Mouse (Mus musculus): Measurements from ENCODE around the gene Klf7. TPM values are rescaled to one million over a fixed set of nuclear protein-coding genes. Genes with fewer than 3 reads are reported as not detected.
"Not testable (repeated sequence)": the region's sequence is repeated elsewhere in the genome, so short reads cannot be mapped to it uniquely, and the experiment has no call there.

The Klf7 gene
- polyA plus RNA-seq, 1 experiment from 2014 or later, result 26.1 TPM

- ATAC-seq (ENCODE audit: low read depth); H3K9me3 ChIP-seq (ENCODE audit: control insufficient read depth, low read length); H3K27ac ChIP-seq (replicated peaks; ENCODE audit: low read depth, low read length); DNase-seq (ENCODE audit: low spot score); H3K36me3 ChIP-seq (ENCODE audit: control insufficient read depth, insufficient read depth, low read length); H3K27me3 ChIP-seq (replicated peaks; ENCODE audit: control insufficient read depth, insufficient read depth, low read length); H3K4me3 ChIP-seq (ENCODE audit: low read depth, low read length); H3K4me2 ChIP-seq (ENCODE audit: low read depth, low read length); H3K9ac ChIP-seq (ENCODE audit: low read depth, low read length); H3K4me1 ChIP-seq (ENCODE audit: control insufficient read depth, insufficient read depth, low read length): not testable (repeated sequence)
- 84% methylated on average over 3 of the region's 3 CpGs for WGBS
These were observed 13.4 kb downstream of the Klf7 start for GRCm38 (mm10) chr1:64108653-64109052.

- Histone ChIP-seq H3K36me3 (ENCODE audit: control insufficient read depth, insufficient read depth, low read length) (0 out of 2 replicates have a peak, but pooled peaks cover 5% of the 10 kb centered on the region), H3K27ac (replicated peaks; ENCODE audit: low read depth, low read length) (no peak overlapping the region), H3K9ac (ENCODE audit: low read depth, low read length) (no peak overlapping the region), H3K4me3 (ENCODE audit: low read depth, low read length) (no peak overlapping the region), H3K9me3 (ENCODE audit: control insufficient read depth, low read length) (no peaks in the 10 kb centered on the region), H3K27me3 (replicated peaks; ENCODE audit: control insufficient read depth, insufficient read depth, low read length) (no peaks in the 10 kb centered on the region), H3K4me2 (ENCODE audit: low read depth, low read length) (no peak overlapping the region), H3K4me1 (ENCODE audit: control insufficient read depth, insufficient read depth, low read length) (peaks cover 4% of the 10 kb centered on the region; the same call in 1 of the 2 replicates)
- ATAC-seq (ENCODE audit: low read depth) (no peak), DNase-seq (ENCODE audit: low spot score) (no peak)
- WGBS, result 64% methylated on average over 7 of the region's 7 CpGs
These were observed 14.6 kb downstream of the Klf7 start for GRCm38 (mm10) chr1:64107526-64107925.

DNA sequence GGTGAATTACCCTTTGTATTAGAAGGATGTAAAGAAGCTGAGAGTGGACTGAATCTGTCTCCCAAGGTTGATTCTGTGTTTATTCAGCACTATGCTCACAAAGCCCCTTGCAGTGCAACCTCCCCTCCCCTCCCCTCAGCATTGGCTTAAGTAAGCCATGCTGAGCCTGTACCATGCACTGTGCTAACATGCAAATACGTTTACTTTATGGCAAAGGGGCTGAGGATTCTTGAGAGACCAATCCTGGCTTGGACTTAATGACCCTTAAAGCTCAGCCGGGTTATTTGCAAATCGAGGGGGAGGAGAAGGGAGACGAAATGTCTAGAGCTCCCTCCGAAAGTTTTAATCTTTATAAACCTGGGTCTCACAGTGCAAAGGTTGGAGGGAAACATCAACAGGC lies 16.0 kb downstream of the Klf7 start:
- H3K27me3 ChIP-seq (replicated peaks; ENCODE audit: control insufficient read depth, insufficient read depth, low read length), result no peaks in the 10 kb centered on the region
- WGBS, result 36% methylated on average over 5 of the region's 5 CpGs
- DNase-seq (ENCODE audit: low spot score) (no peak), ATAC-seq (ENCODE audit: low read depth) (no peak)
- peaks cover 11% of the 10 kb centered on the region for H3K4me1 ChIP-seq (ENCODE audit: control insufficient read depth, insufficient read depth, low read length)
- no peak overlapping the region for H3K4me3 ChIP-seq (ENCODE audit: low read depth, low read length)
- no peak overlapping the region for H3K9ac ChIP-seq (ENCODE audit: low read depth, low read length)
- no peak overlapping the region for H3K4me2 ChIP-seq (ENCODE audit: low read depth, low read length)
- H3K9me3 ChIP-seq (ENCODE audit: control insufficient read depth, low read length), result no peaks in the 10 kb centered on the region
- 0 out of 2 replicates have a peak, but pooled peaks cover 5% of the 10 kb centered on the region for H3K36me3 ChIP-seq (ENCODE audit: control insufficient read depth, insufficient read depth, low read length)
- no peak overlapping the region for H3K27ac ChIP-seq (replicated peaks; ENCODE audit: low read depth, low read length)

DNA sequence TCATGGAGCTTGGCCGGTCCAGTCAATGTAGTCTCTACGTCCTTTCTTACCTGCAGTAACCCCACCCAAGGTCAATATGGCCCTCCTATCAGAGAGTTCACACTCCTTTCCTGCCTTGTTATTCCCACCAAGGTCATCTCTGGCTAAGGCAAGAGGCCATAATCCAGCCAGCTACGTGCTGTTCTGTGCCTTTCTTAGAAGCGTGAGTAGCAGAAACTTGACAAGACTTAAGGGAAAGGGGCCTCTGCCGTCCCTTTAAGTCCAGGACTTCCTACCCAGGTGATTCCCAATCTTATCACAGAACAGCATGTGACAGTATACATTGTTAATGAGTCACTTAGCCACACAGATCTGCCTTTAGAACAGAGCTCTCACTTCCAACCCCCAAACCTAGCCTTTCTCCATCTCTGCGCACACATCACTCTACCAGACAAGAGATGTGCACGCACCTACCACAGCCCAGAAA lies 16.9 kb downstream of the Klf7 start:
- DNase-seq (ENCODE audit: low spot score) (no peak), ATAC-seq (ENCODE audit: low read depth) (no peak)
- no peak overlapping the region for H3K9ac ChIP-seq (ENCODE audit: low read depth, low read length)
- 0 out of 2 replicates have a peak, but pooled peaks cover 5% of the 10 kb centered on the region for H3K36me3 ChIP-seq (ENCODE audit: control insufficient read depth, insufficient read depth, low read length)
- H3K4me2 ChIP-seq (ENCODE audit: low read depth, low read length), result no peak overlapping the region
- H3K4me1 ChIP-seq (ENCODE audit: control insufficient read depth, insufficient read depth, low read length), result peaks cover 11% of the 10 kb centered on the region
- no peaks in the 10 kb centered on the region for H3K27me3 ChIP-seq (replicated peaks; ENCODE audit: control insufficient read depth, insufficient read depth, low read length)
- H3K27ac ChIP-seq (replicated peaks; ENCODE audit: low read depth, low read length), result no peak overlapping the region
- 89% methylated on average over 7 of the region's 7 CpGs for WGBS
- no peak overlapping the region for H3K4me3 ChIP-seq (ENCODE audit: low read depth, low read length)
- H3K9me3 ChIP-seq (ENCODE audit: control insufficient read depth, low read length), result no peaks in the 10 kb centered on the region

DNA sequence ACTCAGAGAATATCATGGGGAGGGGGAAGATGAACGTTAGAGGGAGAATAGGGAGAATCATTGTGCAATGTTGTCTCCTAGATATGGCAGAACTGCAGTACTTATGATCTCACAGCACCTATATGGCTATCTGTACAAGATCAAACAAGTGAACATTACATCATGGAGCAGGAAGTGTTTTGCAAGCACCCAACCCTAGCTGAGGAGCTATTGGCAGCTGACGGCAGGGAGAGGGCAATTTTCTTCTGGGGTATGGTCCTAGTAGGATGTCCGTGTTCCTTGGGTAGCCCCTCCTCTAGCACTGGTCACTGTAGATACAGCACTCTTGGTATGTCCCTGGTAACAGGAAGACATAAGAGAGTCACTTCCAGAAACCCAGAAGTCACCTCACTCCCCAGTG lies 17.4 kb downstream of the Klf7 start:
- H3K4me1 ChIP-seq (ENCODE audit: control insufficient read depth, insufficient read depth, low read length), result peaks cover 15% of the 10 kb centered on the region
- WGBS, result 88% methylated on average over 3 of the region's 3 CpGs
- no peaks in the 10 kb centered on the region for H3K9me3 ChIP-seq (ENCODE audit: control insufficient read depth, low read length)
- DNase-seq (ENCODE audit: low spot score), result no peak
- no peaks in the 10 kb centered on the region for H3K27me3 ChIP-seq (replicated peaks; ENCODE audit: control insufficient read depth, insufficient read depth, low read length)
- no peak for ATAC-seq (ENCODE audit: low read depth)
- no peak overlapping the region for H3K9ac ChIP-seq (ENCODE audit: low read depth, low read length)
- no peak overlapping the region for H3K27ac ChIP-seq (replicated peaks; ENCODE audit: low read depth, low read length)
- no peak overlapping the region for H3K4me3 ChIP-seq (ENCODE audit: low read depth, low read length)
- no peak overlapping the region for H3K4me2 ChIP-seq (ENCODE audit: low read depth, low read length)
- H3K36me3 ChIP-seq (ENCODE audit: control insufficient read depth, insufficient read depth, low read length), result 0 out of 2 replicates have a peak, but pooled peaks cover 5% of the 10 kb centered on the region

DNA sequence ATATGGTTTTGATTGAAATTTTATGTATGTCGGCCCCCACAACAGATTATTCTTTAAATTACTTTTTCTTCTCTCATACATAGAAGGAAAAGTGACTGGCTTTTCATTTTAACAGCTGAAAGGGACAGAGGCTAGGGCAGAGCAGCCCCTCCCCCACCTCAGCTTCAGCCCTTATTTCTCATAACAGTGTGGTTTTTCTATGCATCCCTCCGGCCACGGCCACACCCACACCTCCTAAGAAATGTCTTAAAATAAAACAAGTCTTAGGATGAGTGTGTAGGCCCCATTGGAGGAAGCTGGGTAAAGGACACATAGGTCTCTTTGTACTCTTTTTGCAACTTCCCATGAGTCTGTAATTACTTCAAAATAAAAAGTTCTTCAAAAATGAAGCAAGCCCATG lies 20.8 kb downstream of the Klf7 start:
- no peaks in the 10 kb centered on the region for H3K27me3 ChIP-seq (replicated peaks; ENCODE audit: control insufficient read depth, insufficient read depth, low read length)

GRCm38 (mm10) chr1:64098800-64099199 lies 23.3 kb downstream of the Klf7 start:
- Histone ChIP-seq H3K9me3 (ENCODE audit: control insufficient read depth, low read length) (no peaks in the 10 kb centered on the region), H3K4me2 (ENCODE audit: low read depth, low read length) (no peak overlapping the region), H3K4me3 (ENCODE audit: low read depth, low read length) (no peak overlapping the region), H3K36me3 (ENCODE audit: control insufficient read depth, insufficient read depth, low read length) (0 out of 2 replicates have a peak, but pooled peaks cover 2% of the 10 kb centered on the region), H3K27ac (replicated peaks; ENCODE audit: low read depth, low read length) (no peak overlapping the region), H3K9ac (ENCODE audit: low read depth, low read length) (no peak overlapping the region), H3K4me1 (ENCODE audit: control insufficient read depth, insufficient read depth, low read length) (peaks cover 29% of the 10 kb centered on the region), H3K27me3 (replicated peaks; ENCODE audit: control insufficient read depth, insufficient read depth, low read length) (no peaks in the 10 kb centered on the region)
- 56% methylated on average over 4 of the region's 4 CpGs for WGBS
- no peak for DNase-seq (ENCODE audit: low spot score)
- no peak for ATAC-seq (ENCODE audit: low read depth)

More for the DNA sequence above, 20.8 kb downstream of the Klf7 start:
- Histone ChIP-seq H3K36me3 (ENCODE audit: control insufficient read depth, insufficient read depth, low read length) (0 out of 2 replicates have a peak, but pooled peaks cover 5% of the 10 kb centered on the region), H3K4me2 (ENCODE audit: low read depth, low read length) (no peak overlapping the region), H3K27ac (replicated peaks; ENCODE audit: low read depth, low read length) (no peak overlapping the region), H3K9ac (ENCODE audit: low read depth, low read length) (no peak overlapping the region), H3K4me3 (ENCODE audit: low read depth, low read length) (no peak overlapping the region), H3K9me3 (ENCODE audit: control insufficient read depth, low read length) (no peaks in the 10 kb centered on the region), H3K4me1 (ENCODE audit: control insufficient read depth, insufficient read depth, low read length) (peaks cover 29% of the 10 kb centered on the region)
- DNase-seq (ENCODE audit: low spot score) (no peak), ATAC-seq (ENCODE audit: low read depth) (no peak)
- 33% methylated on average over 3 of the region's 3 CpGs for WGBS

- Histone ChIP-seq H3K27ac (replicated peaks; ENCODE audit: low read depth, low read length) (no peak overlapping the region), H3K4me2 (ENCODE audit: low read depth, low read length) (no peak overlapping the region), H3K9me3 (ENCODE audit: control insufficient read depth, low read length) (no peaks in the 10 kb centered on the region), H3K27me3 (replicated peaks; ENCODE audit: control insufficient read depth, insufficient read depth, low read length) (no peaks in the 10 kb centered on the region), H3K9ac (ENCODE audit: low read depth, low read length) (no peak overlapping the region), H3K4me3 (ENCODE audit: low read depth, low read length) (no peak overlapping the region), H3K36me3 (ENCODE audit: control insufficient read depth, insufficient read depth, low read length) (no peaks in the 10 kb centered on the region), H3K4me1 (ENCODE audit: control insufficient read depth, insufficient read depth, low read length) (peaks cover 29% of the 10 kb centered on the region)
- ATAC-seq (ENCODE audit: low read depth) (0 out of 2 replicates have a peak, but pooled peaks have one; percentile 37), DNase-seq (ENCODE audit: low spot score) (no peak)
- WGBS, result 54% methylated on average over 6 of the region's 6 CpGs
These were observed 24.3 kb downstream of the Klf7 start for GRCm38 (mm10) chr1:64097640-64098287.

DNA sequence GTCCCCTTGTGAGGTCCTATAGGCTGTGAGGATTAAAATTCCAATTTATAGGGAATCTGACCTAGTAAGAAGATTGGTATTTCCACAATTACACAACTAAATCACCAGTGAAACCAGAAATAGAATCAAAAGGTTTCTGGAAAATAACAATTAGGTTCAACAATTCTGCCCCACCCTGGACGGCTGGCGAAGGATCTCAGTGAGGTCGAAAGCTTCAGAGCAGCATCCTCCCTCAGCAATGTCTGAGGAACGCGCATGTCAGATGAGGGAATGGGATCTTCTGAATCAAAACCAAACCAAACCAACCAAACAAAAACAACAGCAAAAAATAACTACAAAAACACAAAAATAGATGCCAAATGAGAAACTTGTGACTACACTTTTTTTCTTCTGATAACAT lies 29.1 kb downstream of the Klf7 start:
- no peak overlapping the region for H3K27ac ChIP-seq (replicated peaks; ENCODE audit: low read depth, low read length)
- H3K4me3 ChIP-seq (ENCODE audit: low read depth, low read length), result no peak overlapping the region
- DNase-seq (ENCODE audit: low spot score) (no peak), ATAC-seq (ENCODE audit: low read depth) (no peak)
- H3K4me2 ChIP-seq (ENCODE audit: low read depth, low read length), result no peak overlapping the region
- no peaks in the 10 kb centered on the region for H3K9me3 ChIP-seq (ENCODE audit: control insufficient read depth, low read length)
- H3K36me3 ChIP-seq (ENCODE audit: control insufficient read depth, insufficient read depth, low read length), result no peaks in the 10 kb centered on the region
- H3K9ac ChIP-seq (ENCODE audit: low read depth, low read length), result no peak overlapping the region
- WGBS, result 89% methylated on average over 5 of the region's 5 CpGs
- no peaks in the 10 kb centered on the region for H3K27me3 ChIP-seq (replicated peaks; ENCODE audit: control insufficient read depth, insufficient read depth, low read length)
- peaks cover 26% of the 10 kb centered on the region for H3K4me1 ChIP-seq (ENCODE audit: control insufficient read depth, insufficient read depth, low read length)
